Mouse (Mus musculus) right cerebral cortex, postnatal 10 days (tissue): ENCODE data around the gene Cfap54.

Experiments used
- DNase-seq, 2 experiments: peaks; one replicate each; pipeline ENCODE4 v3.0.0; 2021; ENCODE audit warnings: low spot score in 2 of 2

The Cfap54 gene

GRCm38 (mm10) chr10:93081133-93081779, at the start of gene Cfap54:
Gene Cfap54 (minus strand): TSS chr10:93081618.
- DNase-seq: peak; percentile 95

GRCm38 (mm10) chr10:93130456-93130940, 49.1 kb upstream of the Cfap54 start:
- no peak for DNase-seq

- no peak for DNase-seq
These were observed 48.6 kb upstream of the Cfap54 start for GRCm38 (mm10) chr10:93129904-93130455.

GRCm38 (mm10) chr10:93129345-93129744, 47.9 kb upstream of the Cfap54 start:
- peak; percentile 43 to 48 for DNase-seq

GRCm38 (mm10) chr10:93128566-93128965, 47.1 kb upstream of the Cfap54 start:
- no peak for DNase-seq

- DNase-seq: no peak
These were observed 44.6 kb upstream of the Cfap54 start for GRCm38 (mm10) chr10:93126025-93126424.

GRCm38 (mm10) chr10:93123957-93124613, 42.7 kb upstream of the Cfap54 start:
- peak in 1 of 2 experiments; percentile 52 for DNase-seq

GRCm38 (mm10) chr10:93123310-93123709, 41.9 kb upstream of the Cfap54 start:
- DNase-seq: no peak

- DNase-seq: no peak
These were observed 41.2 kb upstream of the Cfap54 start for GRCm38 (mm10) chr10:93122399-93123184.

GRCm38 (mm10) chr10:93121262-93121860, 39.9 kb upstream of the Cfap54 start:
- no peak for DNase-seq

- DNase-seq: peak; percentile 70 to 79
These were observed 38.4 kb upstream of the Cfap54 start for GRCm38 (mm10) chr10:93119809-93120208.

- DNase-seq: no peak
These were observed 35.2 kb upstream of the Cfap54 start for GRCm38 (mm10) chr10:93116636-93117035.

- no peak for DNase-seq
These were observed 34.3 kb upstream of the Cfap54 start for GRCm38 (mm10) chr10:93115743-93116142.

GRCm38 (mm10) chr10:93114782-93115181, 33.4 kb upstream of the Cfap54 start:
- no peak for DNase-seq

GRCm38 (mm10) chr10:93113968-93114367, 32.5 kb upstream of the Cfap54 start:
- DNase-seq: no peak

- no peak for DNase-seq
These were observed 30.6 kb upstream of the Cfap54 start for GRCm38 (mm10) chr10:93112021-93112420.

- DNase-seq: no peak
These were observed 30.0 kb upstream of the Cfap54 start for GRCm38 (mm10) chr10:93111412-93111811.

- DNase-seq: no peak
These were observed 23.9 kb upstream of the Cfap54 start for GRCm38 (mm10) chr10:93105358-93105757.

- DNase-seq: peak; percentile 58 to 72
These were observed 22.9 kb upstream of the Cfap54 start for GRCm38 (mm10) chr10:93104357-93104756.

- DNase-seq: no peak
These were observed 22.3 kb upstream of the Cfap54 start for GRCm38 (mm10) chr10:93103676-93104075.

GRCm38 (mm10) chr10:93102321-93102720, 20.9 kb upstream of the Cfap54 start:
- DNase-seq: no peak
